Mouse (Mus musculus): ENCODE measurements at regions not wholly inside any gene's neighbourhood (a gene's known extent, or its start where the extent isn't known, plus 50 kb on each side); places are given as distances from the start of the nearest gene placed in this dataset.

DNA sequence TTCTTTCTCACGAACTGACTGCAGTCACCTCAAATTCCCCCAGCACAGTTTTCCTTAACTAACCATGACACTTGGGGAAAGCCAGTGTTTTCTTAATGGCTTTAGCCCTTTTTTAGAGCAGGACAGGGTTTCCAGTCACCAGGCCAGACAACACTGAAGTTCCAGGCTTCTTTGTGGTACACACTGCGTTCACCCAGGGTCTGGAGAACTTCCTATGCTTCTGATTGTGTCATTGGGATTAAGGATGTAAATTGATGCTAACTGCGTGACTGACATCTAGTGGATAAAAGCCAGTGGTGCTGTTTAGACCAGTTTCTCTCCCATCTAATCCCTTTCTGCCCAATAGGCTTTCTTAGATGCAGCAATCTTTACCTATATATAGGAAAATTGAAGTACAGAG, 265.2 kb upstream of the Nr5a2 start:
- no peak for TF ChIP-seq ELF1 (IDR thresholded peaks at IDR 0.05; ENCODE audit: low read depth, low read length)
- peak in 1 of 3 experiments; percentile 52; a peak in 2 of 6 replicates for TF ChIP-seq CTCF (IDR thresholded peaks at IDR 0.05 in 2 of 3, conservative IDR thresholded peaks at IDR 0.05 in 1 of 3; ENCODE audit: control insufficient read depth in 1 of 3, insufficient read depth in 1 of 3, low read depth in 2 of 3, low read length in 3 of 3, poor library complexity in 1 of 3, severe bottlenecking in 1 of 3)
- TF ChIP-seq ZC3H11A (IDR thresholded peaks at IDR 0.05; ENCODE audit: low read depth, low read length), result peak; percentile 22; the same call in 1 of the 2 replicates
- TF ChIP-seq MAX (IDR thresholded peaks at IDR 0.05; ENCODE audit: low read length), result no peak
- TF ChIP-seq ZNF384 (IDR thresholded peaks at IDR 0.05; ENCODE audit: low read depth, low read length), result no peak
- peak; percentile 43 for TF ChIP-seq SMC3 (IDR thresholded peaks at IDR 0.05; ENCODE audit: low read depth, low read length)
- TF ChIP-seq RAD21 (IDR thresholded peaks at IDR 0.05; ENCODE audit: low read depth, low read length), result peak; percentile 55
- Histone ChIP-seq H3K79me2 (ENCODE audit: control insufficient read depth, insufficient read depth, low read length, poor library complexity) (no peaks in the 10 kb centered on the region), H3K27me3 (ENCODE audit: control insufficient read depth in 1 of 2, insufficient read depth in 2 of 2, low read length in 2 of 2) (no peaks in the 10 kb centered on the region), H3K4me1 (ENCODE audit: control insufficient read depth in 1 of 2, insufficient read depth in 2 of 2, low read length in 2 of 2) (no peaks in the 10 kb centered on the region), H3K36me3 (ENCODE audit: control insufficient read depth in 1 of 2, insufficient read depth in 2 of 2, low read length in 2 of 2) (no peaks in the 10 kb centered on the region), H3K4me3 (ENCODE audit: control insufficient read depth in 1 of 2, insufficient read depth in 1 of 2, low read depth in 2 of 2, low read length in 2 of 2) (no peak overlapping the region), H3K27ac (ENCODE audit: control insufficient read depth, low read depth, low read length) (no peak overlapping the region), H3K9ac (ENCODE audit: control insufficient read depth, low read depth, low read length, poor library complexity, severe bottlenecking) (no peak overlapping the region), H3K9me3 (replicated peaks; ENCODE audit: insufficient read depth, low read length) (no peaks in the 10 kb centered on the region)
- DNase-seq (ENCODE audit: low read depth, low spot score), result peak; percentile 7

DNA sequence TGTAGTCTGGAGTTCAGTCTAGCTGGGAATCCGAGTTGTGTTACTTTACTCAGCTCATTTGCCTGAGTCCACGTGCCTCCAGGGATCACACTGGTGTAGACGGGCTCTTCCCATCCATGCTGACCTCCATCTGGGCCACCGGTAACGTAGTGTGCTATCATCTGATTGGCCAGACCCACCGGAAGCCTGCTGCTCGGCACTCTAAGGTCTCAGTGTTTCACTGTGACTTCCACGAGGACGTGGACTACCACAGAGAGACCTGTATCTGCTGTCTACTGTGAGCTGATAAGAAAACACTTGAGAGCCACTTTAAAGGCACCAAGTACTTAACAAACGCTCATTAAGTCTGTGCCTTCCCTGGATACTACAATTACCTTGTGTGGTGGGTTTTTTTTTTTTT, 262.8 kb upstream of the Nr5a2 start:
- no peak for DNase-seq (ENCODE audit: low read depth, low spot score)
- H3K4me1 ChIP-seq (ENCODE audit: control insufficient read depth in 1 of 2, insufficient read depth in 2 of 2, low read length in 2 of 2), result no peaks in the 10 kb centered on the region
- H3K79me2 ChIP-seq (ENCODE audit: control insufficient read depth, insufficient read depth, low read length, poor library complexity), result no peaks in the 10 kb centered on the region
- no peaks in the 10 kb centered on the region for H3K27me3 ChIP-seq (ENCODE audit: control insufficient read depth in 1 of 2, insufficient read depth in 2 of 2, low read length in 2 of 2)
- no peak overlapping the region for H3K4me3 ChIP-seq (ENCODE audit: control insufficient read depth in 1 of 2, insufficient read depth in 1 of 2, low read depth in 2 of 2, low read length in 2 of 2)
- no peaks in the 10 kb centered on the region for H3K9me3 ChIP-seq (replicated peaks; ENCODE audit: insufficient read depth, low read length)
- H3K36me3 ChIP-seq (ENCODE audit: control insufficient read depth in 1 of 2, insufficient read depth in 2 of 2, low read length in 2 of 2), result no peaks in the 10 kb centered on the region
- no peak overlapping the region for H3K9ac ChIP-seq (ENCODE audit: control insufficient read depth, low read depth, low read length, poor library complexity, severe bottlenecking)
- TF ChIP-seq JUND (IDR thresholded peaks at IDR 0.05; ENCODE audit: low read depth, low read length) (no peak), KAT2A (conservative IDR thresholded peaks at IDR 0.05; ENCODE audit: low read depth, low read length) (no peak), USF1 (IDR thresholded peaks at IDR 0.05; ENCODE audit: low read depth, low read length) (no peak), RCOR1 (IDR thresholded peaks at IDR 0.05; ENCODE audit: low read depth, low read length) (no peak)
- H3K27ac ChIP-seq (ENCODE audit: control insufficient read depth, low read depth, low read length), result no peak overlapping the region

DNA sequence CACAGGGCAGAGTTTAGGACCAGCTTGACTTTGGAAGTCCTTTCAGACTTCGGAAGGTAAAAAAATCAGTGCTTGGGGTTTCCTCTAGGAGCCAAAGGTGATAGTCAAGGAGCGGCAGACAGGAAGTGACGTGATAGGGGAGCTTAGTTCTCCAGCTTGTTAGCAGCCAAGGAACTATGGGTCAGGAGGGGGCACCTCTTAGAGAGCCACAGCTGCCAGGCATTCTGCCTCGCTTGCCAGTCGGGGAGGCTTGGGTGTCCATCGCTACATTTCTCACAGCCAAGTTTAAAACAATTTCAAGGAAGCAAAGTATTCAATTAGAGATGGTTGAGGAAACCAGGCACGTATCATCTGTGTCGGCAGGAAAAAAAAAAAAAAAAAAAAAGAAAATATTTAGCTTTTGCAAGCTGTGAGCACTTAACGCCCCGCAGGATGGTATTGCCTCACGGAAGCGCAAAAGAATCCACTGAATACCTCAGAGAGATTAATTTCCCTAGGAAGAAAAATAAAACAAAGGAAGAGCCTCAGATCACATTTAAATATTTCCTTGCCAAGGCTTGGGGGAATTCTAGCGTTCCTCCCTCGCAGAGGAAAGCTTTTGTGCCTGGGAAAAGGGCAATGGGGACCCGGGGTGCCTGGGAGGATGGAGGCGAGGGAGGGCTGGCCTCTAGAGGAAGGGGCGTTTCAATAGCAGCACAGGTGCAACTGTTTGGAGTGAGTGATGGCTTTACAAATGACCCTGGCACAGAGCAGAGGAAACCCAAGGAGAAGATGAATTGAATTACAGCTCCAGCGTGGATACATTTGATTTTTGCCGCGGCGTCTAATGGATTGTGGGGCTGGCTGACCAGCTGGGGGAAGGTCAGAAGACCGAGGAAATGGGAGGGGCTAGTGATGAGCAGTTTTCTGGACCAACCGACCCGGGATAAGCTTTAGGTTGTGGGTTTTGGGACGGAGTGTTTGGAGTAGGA, 261.1 kb upstream of the Nr5a2 start:
- no peak for DNase-seq (ENCODE audit: low read depth, low spot score)
- H3K4me1 ChIP-seq (ENCODE audit: control insufficient read depth in 1 of 2, insufficient read depth in 2 of 2, low read length in 2 of 2), result no peaks in the 10 kb centered on the region
- no peaks in the 10 kb centered on the region for H3K9me3 ChIP-seq (replicated peaks; ENCODE audit: insufficient read depth, low read length)
- no peaks in the 10 kb centered on the region for H3K79me2 ChIP-seq (ENCODE audit: control insufficient read depth, insufficient read depth, low read length, poor library complexity)
- H3K36me3 ChIP-seq (ENCODE audit: control insufficient read depth in 1 of 2, insufficient read depth in 2 of 2, low read length in 2 of 2), result no peaks in the 10 kb centered on the region
- H3K27me3 ChIP-seq (ENCODE audit: control insufficient read depth in 1 of 2, insufficient read depth in 2 of 2, low read length in 2 of 2), result no peaks in the 10 kb centered on the region
- H3K4me3 ChIP-seq (ENCODE audit: control insufficient read depth in 1 of 2, insufficient read depth in 1 of 2, low read depth in 2 of 2, low read length in 2 of 2), result no peak overlapping the region
- H3K27ac ChIP-seq (ENCODE audit: control insufficient read depth, low read depth, low read length), result no peak overlapping the region
- H3K9ac ChIP-seq (ENCODE audit: control insufficient read depth, low read depth, low read length, poor library complexity, severe bottlenecking), result no peak overlapping the region
- TF ChIP-seq POLR2AphosphoS5 (IDR thresholded peaks at IDR 0.05; ENCODE audit: borderline replicate concordance, low read depth, low read length) (no peak), HCFC1 (IDR thresholded peaks at IDR 0.05; ENCODE audit: low read depth, low read length) (no peak), ELF1 (IDR thresholded peaks at IDR 0.05; ENCODE audit: low read depth, low read length) (no peak), MAZ (IDR thresholded peaks at IDR 0.05; ENCODE audit: low read depth, low read length) (no peak), MEF2A (IDR thresholded peaks at IDR 0.05; ENCODE audit: extremely low read depth, insufficient replicate concordance, low read depth, low read length, poor library complexity, severe bottlenecking) (no peak), GABPA (IDR thresholded peaks at IDR 0.05; ENCODE audit: low read depth, low read length) (no peak), USF1 (IDR thresholded peaks at IDR 0.05; ENCODE audit: low read depth, low read length) (no peak), GATA1 (IDR thresholded peaks at IDR 0.05; ENCODE audit: low read depth, low read length) (no peak), SIN3A (IDR thresholded peaks at IDR 0.05; ENCODE audit: low read length) (no peak), MYC (IDR thresholded peaks at IDR 0.05; ENCODE audit: low read depth, low read length) (no peak), E2F4 (IDR thresholded peaks at IDR 0.05; ENCODE audit: borderline replicate concordance, low read depth, low read length) (no peak), NRF1 (IDR thresholded peaks at IDR 0.05; ENCODE audit: insufficient read depth, low read depth, low read length, poor library complexity, severe bottlenecking) (no peak), TCF12 (IDR thresholded peaks at IDR 0.05; ENCODE audit: low read depth, low read length) (no peak), CHD1 (IDR thresholded peaks at IDR 0.05; ENCODE audit: low read depth, low read length) (no peak), KAT2A (conservative IDR thresholded peaks at IDR 0.05; ENCODE audit: low read depth, low read length) (no peak), EP300 (IDR thresholded peaks at IDR 0.05; ENCODE audit: low read depth in 1 of 2, low read length in 2 of 2) (no peak)

All from MEL (cell line).